Mouse (Mus musculus): ENCODE measurements at regions not wholly inside any gene's neighbourhood (a gene's known extent, or its start where the extent isn't known, plus 50 kb on each side); places are given as distances from the start of the nearest gene placed in this dataset.
A peak's percentile ranks its signal among the peaks of the same experiment; 100 is the strongest.

DNA sequence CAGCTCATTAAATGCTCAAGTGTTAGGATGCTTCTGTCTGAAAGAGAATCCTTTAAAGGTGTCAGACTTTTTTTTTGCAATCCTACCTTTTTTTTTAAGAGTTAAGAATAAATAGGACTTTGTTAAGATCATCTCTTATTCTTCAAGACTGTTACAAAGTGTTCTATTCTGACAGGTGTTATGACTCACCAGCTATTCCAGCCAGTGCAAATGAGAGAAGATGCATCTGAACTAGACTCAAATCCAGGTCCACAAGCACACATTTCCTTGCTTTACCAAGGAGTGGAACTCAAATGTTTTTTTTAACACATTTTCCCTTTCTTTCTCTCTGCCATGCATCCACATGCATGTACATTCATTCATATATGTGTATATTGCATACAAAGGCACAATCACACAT, 98.4 kb upstream of the Atp10a start:
- DNase-seq, result no peak

DNA sequence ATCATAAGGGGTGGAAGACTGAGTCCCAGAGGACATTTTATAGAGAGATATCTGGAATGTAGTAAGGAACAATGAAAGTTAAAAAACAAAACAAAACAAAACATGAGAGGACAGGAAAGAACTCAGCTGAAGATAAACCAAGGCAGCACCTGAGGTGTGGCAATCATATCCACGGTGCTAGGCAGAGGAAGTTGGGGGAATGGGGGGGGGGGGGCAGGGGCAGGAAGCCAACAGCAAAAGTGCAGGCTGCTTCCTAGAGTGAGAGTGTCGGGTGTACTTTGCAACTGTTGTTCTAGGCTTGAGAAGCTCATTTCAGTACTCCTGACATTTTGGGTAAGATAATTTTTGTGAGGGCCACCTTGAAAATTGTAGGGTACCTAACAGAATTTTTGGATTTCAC, 87.2 kb upstream of the Atp10a start:
- DNase-seq, result no peak

DNA sequence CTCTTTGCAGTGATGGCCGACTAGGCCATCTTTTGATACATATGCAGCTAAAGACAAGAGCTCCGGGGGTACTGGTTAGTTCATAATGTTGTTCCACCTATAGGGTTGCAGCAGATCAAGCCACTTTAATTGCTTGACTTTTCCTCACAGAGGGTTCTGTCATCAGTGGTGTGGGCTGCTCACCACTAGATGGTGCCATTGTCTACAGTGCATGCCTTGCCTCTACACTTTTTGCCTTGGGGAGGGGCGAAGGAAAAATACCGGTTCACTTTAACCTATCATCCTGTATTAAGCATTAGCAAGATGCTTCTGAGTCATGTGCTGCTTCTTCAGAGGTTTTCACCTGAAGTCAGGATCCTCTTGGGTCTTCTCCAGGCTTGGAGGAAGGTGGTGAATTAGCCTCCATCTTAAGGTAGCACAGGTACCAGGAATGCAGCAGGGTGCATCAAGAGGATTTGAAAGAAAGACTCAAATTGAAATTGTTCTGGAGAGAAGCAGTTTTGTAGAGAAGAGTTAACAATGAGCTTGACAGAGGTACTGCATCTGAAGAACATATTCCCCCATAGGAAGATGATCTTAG, 71.6 kb upstream of the Atp10a start:
- DNase-seq, result peak; percentile 50

GRCm38 (mm10) chr7:58585626-58586256, 70.2 kb upstream of the Atp10a start:
- no peak for DNase-seq

- no peak for DNase-seq
Observed at GRCm38 (mm10) chr7:58595951-58596350, 60.0 kb upstream of the Atp10a start.

All from kidney, postnatal 14 days (tissue).